16 mouse cellular contexts compared by ENCODE assay signal in genomic region chr8:83584771-83585170, GRCm38 (mm10). TPM values are rescaled to one million over a fixed set of nuclear protein-coding genes. Genes with fewer than 3 reads are reported as not detected.
DNase-seq lines count a peak whose midpoint lies in the region; ATAC-seq lines count a peak whose summit lies in the region.
"Had no signal": no experiment of that assay in that cellular context is flagged by ENCODE, and none has a peak within 500 bp of the region (broad histone marks: within the 10 kb centered on the region; RNA-seq: fewer than 3 reads in every experiment).

No protein-coding gene starts in this region.

- intact Hi-C loops in heart, postnatal 14 days (cut with DNase I), result no loop called here

- DNase-seq in cerebellum, adult 8-10 months, result peak; percentile 54
- no peak for DNase-seq in cerebellum, adult 11 months
- DNase-seq in heart, postnatal 4 days, result peak; percentile 2
- no peak for DNase-seq in heart, postnatal 14 days
- peak; percentile 33 for DNase-seq in A20 (ENCODE audit: low read depth, low spot score)
- peak; percentile 63 to 65 for DNase-seq in cerebellum, postnatal 14 days
- no peak for DNase-seq in gastrocnemius, postnatal 4 days (ENCODE audit: low spot score in 2 of 2)
- DNase-seq: adrenal gland, postnatal 36 days; liver, embryonic 13.5 days; spleen, adult 18-20 months; thymus, postnatal 36 days had no signal

- ATAC-seq in megakaryocyte progenitor cell, adult 5-6 weeks (replicated peaks; ENCODE audit: poor library complexity), result no peak
- ATAC-seq: forebrain, embryonic 15.5 days had no signal

RNA-seq across cellular contexts. Expression of gene Ndufb7, which starts 18.3 kb away (rescaled TPM):
- 100 to 1,000 TPM; 517 to 525 TPM for total RNA-seq in heart, postnatal 4 days (2021)
- total RNA-seq in heart, postnatal 14 days (2021), result 100 to 1,000 TPM; 675 to 683 TPM
- 100 to 1,000 TPM; 366 to 378 TPM for total RNA-seq in gastrocnemius, postnatal 4 days (2021)
- 158 and 163 TPM in 2 replicates for total RNA-seq in megakaryocyte progenitor cell, adult 5-6 weeks (2015)
- total RNA-seq in megakaryocyte progenitor cell, adult 5-6 weeks (2017), result 252 and 255 TPM in 2 replicates

RNA-seq across cellular contexts. Expression of gene Tecr, which starts 23.0 kb away (rescaled TPM):
- 100 to 1,000 TPM; 162 to 169 TPM for total RNA-seq in heart, postnatal 4 days (2021)
- 100 to 1,000 TPM; 184 to 210 TPM for total RNA-seq in heart, postnatal 14 days (2021)
- total RNA-seq in gastrocnemius, postnatal 4 days (2021), result 100 to 1,000 TPM; 276 to 303 TPM
- 363 and 424 TPM in 2 replicates for total RNA-seq in megakaryocyte progenitor cell, adult 5-6 weeks (2015)
- 324 and 345 TPM in 2 replicates for total RNA-seq in megakaryocyte progenitor cell, adult 5-6 weeks (2017)

RNA-seq across cellular contexts. Expression of gene Dnajb1, which starts 23.2 kb away (rescaled TPM):
- 10 to 100 TPM; 21.3 to 22.8 TPM for total RNA-seq in heart, postnatal 4 days (2021)
- total RNA-seq in heart, postnatal 14 days (2021), result 10 to 100 TPM; 13.9 to 18.2 TPM
- total RNA-seq in gastrocnemius, postnatal 4 days (2021), result 10 to 100 TPM; 17.7 to 20.6 TPM
- 45.5 and 47.6 TPM in 2 replicates for total RNA-seq in megakaryocyte progenitor cell, adult 5-6 weeks (2015)
- total RNA-seq in megakaryocyte progenitor cell, adult 5-6 weeks (2017), result 26.2 and 28.0 TPM in 2 replicates

RNA-seq across cellular contexts. Expression of gene Olfr370, which starts 49.2 kb away (rescaled TPM):
- total RNA-seq in heart, postnatal 4 days (2021), result not detected
- total RNA-seq in heart, postnatal 14 days (2021), result not detected
- total RNA-seq in gastrocnemius, postnatal 4 days (2021), result not detected
- total RNA-seq in megakaryocyte progenitor cell, adult 5-6 weeks (2015), result not detected in 2 replicates
- total RNA-seq in megakaryocyte progenitor cell, adult 5-6 weeks (2017), result not detected in 2 replicates
- total RNA-seq: adrenal gland, postnatal 36 days; heart, adult 18-20 months; layer of hippocampus, adult 8-10 months; left cerebral cortex, postnatal 36 days had no signal

Comparison
In these comparisons a context has a peak if more than half of its experiments do, and no peak if none do; other contexts are left out.
1. DNase-seq: peak in cerebellum, adult 8-10 months (single experiment), heart, postnatal 4 days (single experiment), A20 (single experiment) and cerebellum, postnatal 14 days (2 of 2); none in cerebellum, adult 11 months (single experiment), heart, postnatal 14 days (0 of 2) and gastrocnemius, postnatal 4 days (0 of 2).